Mouse (Mus musculus): ENCODE measurements around the gene Rilp.
A peak's percentile ranks its signal among the peaks of the same experiment; 100 is the strongest.

Gene Rilp

GRCm38 (mm10) chr11:75509741-75510626, at the start of gene Rilp:
Rilp (plus strand) TSS chr11:75510094.
- DNase-seq (ENCODE audit: low spot score in 2 of 2) = peak; percentile 62 to 68

GRCm38 (mm10) chr11:75460103-75460843, 49.6 kb upstream of the Rilp start:
- DNase-seq (ENCODE audit: low spot score in 2 of 2) = peak; percentile 88 to 91

- peak; percentile 100 for DNase-seq (ENCODE audit: low spot score in 2 of 2)
These were observed 48.8 kb upstream of the Rilp start, which contains the start of gene Tlcd2 for GRCm38 (mm10) chr11:75460844-75461742. Tlcd2 (plus strand) TSS chr11:75461715.

- DNase-seq (ENCODE audit: low spot score in 2 of 2) = no peak
These were observed 48.1 kb upstream of the Rilp start for GRCm38 (mm10) chr11:75461743-75462252.

GRCm38 (mm10) chr11:75462253-75462783, 47.6 kb upstream of the Rilp start:
- DNase-seq (ENCODE audit: low spot score in 2 of 2) = peak; percentile 53 to 63

GRCm38 (mm10) chr11:75462865-75463336, 47.0 kb upstream of the Rilp start:
- peak; percentile 63 to 64 for DNase-seq (ENCODE audit: low spot score in 2 of 2)

GRCm38 (mm10) chr11:75463624-75464023, 46.3 kb upstream of the Rilp start:
- no peak for DNase-seq (ENCODE audit: low spot score in 2 of 2)

- no peak for DNase-seq (ENCODE audit: low spot score in 2 of 2)
These were observed 45.5 kb upstream of the Rilp start for GRCm38 (mm10) chr11:75464417-75464816.

- DNase-seq (ENCODE audit: low spot score in 2 of 2) = no peak
These were observed 44.8 kb upstream of the Rilp start for GRCm38 (mm10) chr11:75465051-75465450.

- DNase-seq (ENCODE audit: low spot score in 2 of 2) = no peak
These were observed 43.0 kb upstream of the Rilp start for GRCm38 (mm10) chr11:75466731-75467505.

- no peak for DNase-seq (ENCODE audit: low spot score in 2 of 2)
These were observed 42.2 kb upstream of the Rilp start for GRCm38 (mm10) chr11:75467512-75468215.

GRCm38 (mm10) chr11:75468410-75468809, 41.5 kb upstream of the Rilp start:
- DNase-seq (ENCODE audit: low spot score in 2 of 2) = no peak

- no peak for DNase-seq (ENCODE audit: low spot score in 2 of 2)
These were observed 40.6 kb upstream of the Rilp start for GRCm38 (mm10) chr11:75469261-75469660.

GRCm38 (mm10) chr11:75470675-75471074, 39.2 kb upstream of the Rilp start:
- DNase-seq (ENCODE audit: low spot score in 2 of 2) = no peak

- no peak for DNase-seq (ENCODE audit: low spot score in 2 of 2)
These were observed 37.3 kb upstream of the Rilp start for GRCm38 (mm10) chr11:75472469-75473081.

GRCm38 (mm10) chr11:75473376-75473775, 36.5 kb upstream of the Rilp start:
- DNase-seq (ENCODE audit: low spot score in 2 of 2) = no peak

GRCm38 (mm10) chr11:75486192-75486591, 23.7 kb upstream of the Rilp start:
- no peak for DNase-seq (ENCODE audit: low spot score in 2 of 2)

GRCm38 (mm10) chr11:75486601-75487285, 23.2 kb upstream of the Rilp start, which contains the start of gene Prpf8:
Prpf8 (plus strand) TSS chr11:75486816.
- DNase-seq (ENCODE audit: low spot score in 2 of 2) = peak; percentile 96 to 98
